In genomic region chr3:122206279-122207070, GRCm38 (mm10) we compare ENCODE assay signal across 11 mouse cellular contexts. TPM values are rescaled to one million over a fixed set of nuclear protein-coding genes. Genes with fewer than 3 reads are reported as not detected.
DNase-seq lines count a peak whose midpoint lies in the region; ATAC-seq lines count a peak whose summit lies in the region.
"Had no signal": no experiment of that assay in that cellular context is flagged by ENCODE, and none has a peak within 500 bp of the region (broad histone marks: within the 10 kb centered on the region; RNA-seq: fewer than 3 reads in every experiment).

No protein-coding gene starts in this region.

- H3K36me3 ChIP-seq in midbrain, embryonic 11.5 days (ENCODE audit: control insufficient read depth, insufficient read depth, low read length): no peaks in the 10 kb centered on the region
- no peaks in the 10 kb centered on the region for H3K36me3 ChIP-seq in midbrain, embryonic 14.5 days (ENCODE audit: control insufficient read depth, insufficient read depth, low read length)

- no peaks in the 10 kb centered on the region for H3K27me3 ChIP-seq in midbrain, embryonic 11.5 days (ENCODE audit: control insufficient read depth, insufficient read depth, low read length)
- H3K27me3 ChIP-seq in midbrain, embryonic 14.5 days (ENCODE audit: control insufficient read depth, insufficient read depth, low read length): no peaks in the 10 kb centered on the region

- H3K4me1 ChIP-seq in midbrain, embryonic 11.5 days (ENCODE audit: control insufficient read depth, insufficient read depth, low read length): peaks cover 11% of the 10 kb centered on the region
- H3K4me1 ChIP-seq in midbrain, embryonic 14.5 days (ENCODE audit: control insufficient read depth, insufficient read depth, low read length): no peaks in the 10 kb centered on the region

- WGBS in midbrain, embryonic 11.5 days: 65% methylated on average over 8 of the region's 8 CpGs
- WGBS in midbrain, embryonic 14.5 days: 62% methylated on average over 8 of the region's 8 CpGs

- H3K9me3 ChIP-seq in midbrain, embryonic 11.5 days (ENCODE audit: control insufficient read depth, low read length): no peaks in the 10 kb centered on the region
- H3K9me3 ChIP-seq in midbrain, embryonic 14.5 days (ENCODE audit: control insufficient read depth, low read length): no peaks in the 10 kb centered on the region

- no peak overlapping the region for H3K27ac ChIP-seq in midbrain, embryonic 11.5 days (ENCODE audit: low read depth, low read length)
- H3K27ac ChIP-seq in midbrain, embryonic 14.5 days (replicated peaks; ENCODE audit: low read depth, low read length): no peak overlapping the region

- intact Hi-C loops in left cerebral cortex, postnatal 10 days (cut with DNase I): no loop called here

- no peak overlapping the region for H3K4me2 ChIP-seq in midbrain, embryonic 11.5 days
- H3K4me2 ChIP-seq in midbrain, embryonic 14.5 days (ENCODE audit: low read length): no peak overlapping the region
- H3K4me2 ChIP-seq: heart, embryonic 11.5 days; lung, embryonic 14.5 days had no signal

- DNase-seq in midbrain, embryonic 11.5 days (ENCODE audit: low spot score, missing footprints): peak; percentile 45
- no peak for DNase-seq in midbrain, embryonic 14.5 days
- peak; percentile 92 for DNase-seq in cerebellum, adult 8-10 months
- peak; percentile 91 for DNase-seq in kidney, adult 9 months
- peak; percentile 83 for DNase-seq in retina, postnatal 1 day
- DNase-seq in urinary bladder, postnatal 10 days (ENCODE audit: low spot score): no peak
- no peak for DNase-seq in lung, postnatal 25 days (ENCODE audit: low spot score)
- no peak for DNase-seq in left cerebral cortex, postnatal 10 days (ENCODE audit: extremely low spot score in 1 of 2, low spot score in 2 of 2)
- DNase-seq: lung, embryonic 14.5 days; spleen, adult 18-20 months had no signal

- no peak overlapping the region for H3K4me3 ChIP-seq in midbrain, embryonic 11.5 days (ENCODE audit: low read depth, low read length)
- no peak overlapping the region for H3K4me3 ChIP-seq in midbrain, embryonic 14.5 days (replicated peaks; ENCODE audit: low read depth, low read length)

- no peak for ATAC-seq in midbrain, embryonic 11.5 days (ENCODE audit: low FRiP score)
- no peak for ATAC-seq in midbrain, embryonic 14.5 days (ENCODE audit: low FRiP score, low TSS enrichment)

- H3K9ac ChIP-seq in midbrain, embryonic 11.5 days (ENCODE audit: low read length): no peak overlapping the region
- H3K9ac ChIP-seq in midbrain, embryonic 14.5 days (replicated peaks; ENCODE audit: low read length): no peak overlapping the region
- H3K9ac ChIP-seq: lung, embryonic 14.5 days had no signal

RNA-seq across cellular contexts. Expression of gene Gclm, which starts 38.9 kb away (rescaled TPM):
- 56.7 and 61.0 TPM in 2 replicates for polyA plus RNA-seq in midbrain, embryonic 11.5 days (2014; fragmentation: Nextera tagmentation; extraction: Ambion mirVana)
- polyA plus RNA-seq in midbrain, embryonic 14.5 days (2014; fragmentation: Nextera tagmentation; extraction: Ambion mirVana): 42.5 and 54.5 TPM in 2 replicates
- total RNA-seq in left cerebral cortex, postnatal 10 days (2021): 10 to 100 TPM; 54.2 to 59.2 TPM

Comparison
In these comparisons a context has a peak if more than half of its experiments do, and no peak if none do; other contexts are left out.
1. DNase-seq: peak in midbrain, embryonic 11.5 days (single experiment), cerebellum, adult 8-10 months (single experiment), kidney, adult 9 months (single experiment) and retina, postnatal 1 day (single experiment); none in midbrain, embryonic 14.5 days (single experiment), urinary bladder, postnatal 10 days (single experiment), lung, postnatal 25 days (single experiment) and left cerebral cortex, postnatal 10 days (0 of 2).